Mouse (Mus musculus) adrenal gland, postnatal 10 days (tissue): ENCODE measurements at regions not wholly inside any gene's neighbourhood (a gene's known extent, or its start where the extent isn't known, plus 50 kb on each side); places are given as distances from the start of the nearest gene placed in this dataset.

Experiments used
- DNase-seq: peaks from one replicate; pipeline ENCODE4 v3.0.0; 2021; ENCODE audit warnings: mixed read lengths

GRCm38 (mm10) chr1:18384079-18384478 lies 119.1 kb upstream of the Defb41 start:
- no peak for DNase-seq

GRCm38 (mm10) chr1:18359951-18360731 lies 95.2 kb upstream of the Defb41 start:
- DNase-seq = no peak

- DNase-seq = no peak
Measured at GRCm38 (mm10) chr1:18338871-18339270, 73.9 kb upstream of the Defb41 start.
